Mouse (Mus musculus) olfactory bulb, adult 2 months (tissue): Measurements from ENCODE around the gene Grcc10. TPM values are rescaled to one million over a fixed set of nuclear protein-coding genes. Genes with fewer than 3 reads are reported as not detected.

Experiments used
- H3K27ac ChIP-seq: fragments of 200-500 bp; 2 replicates; pipeline ENCODE4 v1.5.1; 2012; ENCODE audit warnings: low read depth, low read length; ENCODE audit not compliant: insufficient read depth
- H3K4me1 ChIP-seq: fragments of 200-500 bp; 2 replicates; pipeline ENCODE4 v1.6.1; 2012; ENCODE audit warnings: low read length; ENCODE audit not compliant: control insufficient read depth, insufficient read depth
- H3K4me3 ChIP-seq: fragments of 200-500 bp; 2 replicates; pipeline ENCODE4 v1.5.1; 2012; ENCODE audit warnings: mild to moderate bottlenecking, low read depth, low read length, moderate library complexity; ENCODE audit not compliant: insufficient read depth
- CTCF ChIP-seq: fragments of 200-500 bp; IDR thresholded peaks from 2 replicates; pipeline ENCODE4 v1.5.1; 2012; ENCODE audit warnings: low read depth, mild to moderate bottlenecking, low read length, moderate library complexity; ENCODE audit not compliant: insufficient read depth
- POLR2A ChIP-seq: fragments of 200-500 bp; IDR thresholded peaks from 2 replicates; pipeline ENCODE4 v1.6.1; 2012; ENCODE audit warnings: mild to moderate bottlenecking, low read depth, low read length, moderate library complexity; ENCODE audit not compliant: insufficient read depth
- WGBS: fragments of 180-500 bp; shearing (Covaris S2); methylation state at CpG from one replicate; pipeline ENCODE4 v1.1.7; 2018; 5-methylcytosine and 5-hydroxymethylcytosine counted together
- polyA plus RNA-seq: library from polyadenylated mRNA; stranded (reverse); fragments of >200 nt; gene quantifications from 2 replicates; pipeline ENCODE4 v1.2.4, GENCODE M21; 2012; ENCODE audit warnings: low replicate concordance; ENCODE audit not compliant: missing spikeins, insufficient read depth, insufficient read length

Gene Grcc10
- polyA plus RNA-seq: 1,072 TPM in 1 of 2 replicates, not detected in the other

GRCm38 (mm10) chr6:124740888-124741761 is at the start of gene Grcc10:
Grcc10 (minus strand) TSS chr6:124741374.
- H3K4me1 ChIP-seq: peaks cover 40% of the 10 kb centered on the region
- H3K4me3 ChIP-seq: peak within 1 kb of the TSS; percentile 63
- TF ChIP-seq CTCF: peak; percentile 30; the same call in 1 of the 2 replicates
- peak; percentile 24; the same call in 1 of the 2 replicates for TF ChIP-seq POLR2A
- peak within 1 kb of the TSS; percentile 92 for H3K27ac ChIP-seq
- under 1% methylated on average over 41 of the region's 41 CpGs for WGBS

- no peaks in the 10 kb centered on the region for H3K4me1 ChIP-seq
- TF ChIP-seq POLR2A (no peak), CTCF (no peak)
- H3K4me3 ChIP-seq: no peak overlapping the region
- H3K27ac ChIP-seq: peak overlapping the region; percentile 52; the same call in 1 of the 2 replicates
- WGBS: 39% methylated on average over 4 of the region's 4 CpGs
Measured at GRCm38 (mm10) chr6:124790121-124790520, 48.9 kb upstream of the Grcc10 start.

- TF ChIP-seq CTCF: no peak
Measured at GRCm38 (mm10) chr6:124789519-124789918, 48.3 kb upstream of the Grcc10 start.

GRCm38 (mm10) chr6:124787722-124788121 is 46.5 kb upstream of the Grcc10 start:
- H3K4me3 ChIP-seq: no peak overlapping the region
- H3K27ac ChIP-seq: no peak overlapping the region
- 80% methylated on average over 10 of the region's 10 CpGs for WGBS
- no peaks in the 10 kb centered on the region for H3K4me1 ChIP-seq
- TF ChIP-seq POLR2A (no peak), CTCF (no peak)

More at GRCm38 (mm10) chr6:124789519-124789918, 48.3 kb upstream of the Grcc10 start:
- no peaks in the 10 kb centered on the region for H3K4me1 ChIP-seq
- H3K27ac ChIP-seq: peak overlapping the region; percentile 52; the same call in 1 of the 2 replicates
- no peak overlapping the region for H3K4me3 ChIP-seq
- 83% methylated on average over 4 of the region's 4 CpGs for WGBS

GRCm38 (mm10) chr6:124786756-124787420 is 45.7 kb upstream of the Grcc10 start:
- H3K27ac ChIP-seq: no peak overlapping the region
- 47% methylated on average over 8 of the region's 8 CpGs for WGBS

GRCm38 (mm10) chr6:124782436-124782835 is 41.3 kb upstream of the Grcc10 start:
- WGBS: 24% methylated on average over 6 of the region's 6 CpGs
- Histone ChIP-seq H3K4me1 (peaks cover 18% of the 10 kb centered on the region), H3K27ac (no peak overlapping the region), H3K4me3 (no peak overlapping the region)
- TF ChIP-seq CTCF: no peak
- no peak for TF ChIP-seq POLR2A

More at GRCm38 (mm10) chr6:124786756-124787420, 45.7 kb upstream of the Grcc10 start:
- TF ChIP-seq CTCF: no peak
- TF ChIP-seq POLR2A: no peak
- peaks cover 4% of the 10 kb centered on the region; the same call in 1 of the 2 replicates for H3K4me1 ChIP-seq
- no peak overlapping the region for H3K4me3 ChIP-seq

GRCm38 (mm10) chr6:124780917-124781316 is 39.7 kb upstream of the Grcc10 start:
- no peak overlapping the region for H3K27ac ChIP-seq
- WGBS: 66% methylated on average over 7 of the region's 7 CpGs
- no peak overlapping the region for H3K4me3 ChIP-seq
- TF ChIP-seq POLR2A (no peak), CTCF (no peak)
- peaks cover 18% of the 10 kb centered on the region for H3K4me1 ChIP-seq

- 11% methylated on average over 10 of the region's 10 CpGs for WGBS
- peak overlapping the region; percentile 55; the same call in 1 of the 2 replicates for H3K27ac ChIP-seq
Measured at GRCm38 (mm10) chr6:124779984-124780416, 38.8 kb upstream of the Grcc10 start.

More at GRCm38 (mm10) chr6:124779984-124780416, 38.8 kb upstream of the Grcc10 start:
- H3K4me3 ChIP-seq: peak overlapping the region; percentile 28
- peaks cover 18% of the 10 kb centered on the region for H3K4me1 ChIP-seq
- TF ChIP-seq CTCF (no peak), POLR2A (no peak)
